Mouse (Mus musculus) 3T3-L1 (cell line): ENCODE measurements around the gene Troap.

Experiments
- DNase-seq: peaks from one replicate; pipeline ENCODE4 v3.0.0-alpha.2; 2015; ENCODE audit warnings: low read depth, low spot score

Troap gene

GRCm38 (mm10) chr15:99085997-99086396 lies 11.6 kb downstream of the Troap start:
- DNase-seq: no peak

GRCm38 (mm10) chr15:99087253-99088075 lies 13.1 kb downstream of the Troap start, which contains the start of gene C1ql4:
Gene C1ql4 (minus strand): TSS chr15:99087817.
- no peak for DNase-seq

GRCm38 (mm10) chr15:99088292-99088691 lies 13.9 kb downstream of the Troap start:
- DNase-seq: no peak

- no peak for DNase-seq
Measured at GRCm38 (mm10) chr15:99089069-99089468, 14.7 kb downstream of the Troap start.

- DNase-seq: no peak
Measured at GRCm38 (mm10) chr15:99092870-99093269, 18.5 kb downstream of the Troap start, which contains the start of gene Dnajc22. Gene Dnajc22 (plus strand): TSS chr15:99093170.

GRCm38 (mm10) chr15:99093291-99094258 lies 19.2 kb downstream of the Troap start:
- no peak for DNase-seq

GRCm38 (mm10) chr15:99094631-99095270 lies 20.4 kb downstream of the Troap start:
- DNase-seq: no peak

GRCm38 (mm10) chr15:99095356-99095755 lies 21.0 kb downstream of the Troap start:
- DNase-seq: no peak

- no peak for DNase-seq
Measured at GRCm38 (mm10) chr15:99096061-99096793, 21.9 kb downstream of the Troap start.

GRCm38 (mm10) chr15:99096831-99097500 lies 22.6 kb downstream of the Troap start:
- no peak for DNase-seq

GRCm38 (mm10) chr15:99097840-99098492 lies 23.6 kb downstream of the Troap start:
- no peak for DNase-seq

- DNase-seq: no peak
Measured at GRCm38 (mm10) chr15:99098493-99098861, 24.1 kb downstream of the Troap start.

GRCm38 (mm10) chr15:99099139-99099556 lies 24.8 kb downstream of the Troap start:
- DNase-seq: peak; percentile 71

- peak; percentile 26 for DNase-seq
Measured at GRCm38 (mm10) chr15:99099984-99100383, 25.6 kb downstream of the Troap start.

GRCm38 (mm10) chr15:99105238-99105637 lies 30.9 kb downstream of the Troap start:
- no peak for DNase-seq

GRCm38 (mm10) chr15:99107866-99108265 lies 33.5 kb downstream of the Troap start:
- DNase-seq: no peak

GRCm38 (mm10) chr15:99111139-99111538 lies 36.8 kb downstream of the Troap start:
- DNase-seq: peak; percentile 44

GRCm38 (mm10) chr15:99111809-99112208 lies 37.4 kb downstream of the Troap start:
- DNase-seq: no peak

- DNase-seq: no peak
Measured at GRCm38 (mm10) chr15:99112843-99113395, 38.5 kb downstream of the Troap start.
